Mouse (Mus musculus) T-helper 2 cell (primary cell): ENCODE measurements around the gene Fmo4.
"Not testable (repeated sequence)": the region's sequence is repeated elsewhere in the genome, so short reads cannot be mapped to it uniquely, and the experiment has no call there.

Experiments
- in situ Hi-C: fragments of 300-600 bp; cut with MboI, MseI; formaldehyde crosslinking; loops from one replicate; pipeline ENCODE4 v1.15.1; 2025; ENCODE audit warnings: high pct_unique_total_duplicates

Gene Fmo4

DNA sequence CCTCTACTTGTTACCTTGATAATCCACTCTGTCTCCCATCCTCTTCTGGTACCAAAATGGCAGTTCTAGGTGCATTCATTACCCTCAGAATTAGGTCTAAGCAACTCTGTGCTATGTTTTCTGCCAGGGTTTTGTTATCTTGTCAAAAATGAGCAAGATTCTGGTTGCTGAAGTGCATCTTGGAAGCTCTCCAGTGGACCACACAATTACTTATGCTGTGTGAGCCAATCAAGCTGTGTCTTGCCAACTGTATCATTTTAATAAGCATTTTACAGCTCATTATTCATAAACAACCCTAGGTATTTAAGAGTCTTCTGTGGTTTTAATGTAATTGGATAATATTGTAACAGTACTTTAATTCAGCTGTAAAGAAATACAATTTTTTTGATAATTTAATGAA is 17.3 kb downstream of the Fmo4 start:
- in situ Hi-C loops: no loop called here

DNA sequence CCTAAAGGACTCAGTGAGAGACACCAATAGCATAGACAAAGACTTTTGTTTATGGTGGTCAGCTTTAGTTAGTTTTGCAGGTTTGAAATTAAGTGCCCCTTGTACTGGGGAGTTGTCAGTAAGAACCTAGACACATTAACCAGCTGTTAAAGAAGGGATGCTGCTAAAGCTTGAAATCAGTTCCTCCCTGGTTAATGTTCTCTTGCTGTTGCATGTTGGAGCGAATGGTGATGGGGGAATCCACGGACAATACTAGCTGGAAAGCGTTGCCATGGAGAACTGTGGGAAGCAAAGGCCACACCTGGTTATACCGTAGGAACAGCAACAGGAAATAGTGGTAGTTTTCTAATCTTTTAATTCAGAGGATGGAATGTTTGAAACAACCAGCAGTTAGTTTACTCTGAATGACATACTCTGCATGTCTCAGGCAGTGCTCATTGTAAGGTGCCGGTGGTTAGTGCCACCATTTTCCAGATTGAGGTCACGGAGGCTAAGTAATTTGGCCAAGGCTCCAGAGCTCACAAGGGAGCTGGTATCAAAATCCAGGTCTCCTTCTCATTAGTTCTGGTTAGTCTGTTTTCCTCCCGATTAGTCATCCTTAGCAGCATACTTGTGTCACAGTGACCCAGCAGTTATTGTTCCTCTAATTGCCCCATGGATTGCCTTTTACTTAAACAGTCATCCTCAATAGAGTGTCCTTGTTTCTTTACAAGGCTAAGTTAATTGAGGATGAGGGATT is 21.3 kb downstream of the Fmo4 start:
- in situ Hi-C loops: loop anchor here (5.0 kb wide), 1 partner anchor 35 kb away; no protein-coding TSS in a partner anchor

DNA sequence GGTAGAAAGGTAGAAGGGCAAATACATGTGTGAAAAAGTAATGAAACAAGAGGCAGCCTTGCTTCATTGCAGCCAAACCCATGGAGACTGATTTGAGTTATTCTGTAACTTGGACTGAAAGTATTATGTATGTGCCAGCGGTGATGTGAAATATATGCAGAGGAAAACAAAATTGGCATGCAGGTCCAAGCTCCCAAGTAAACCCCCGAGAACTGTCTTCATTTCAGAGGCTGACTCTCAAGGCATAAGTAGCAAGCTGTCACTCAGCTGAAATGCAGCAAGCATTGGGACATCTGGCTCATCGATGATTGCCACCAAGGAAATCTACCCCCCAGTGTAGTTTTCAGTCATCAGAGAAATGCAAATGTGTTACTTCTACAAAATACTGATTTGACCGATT is 28.6 kb downstream of the Fmo4 start:
- in situ Hi-C loops: no loop called here

DNA sequence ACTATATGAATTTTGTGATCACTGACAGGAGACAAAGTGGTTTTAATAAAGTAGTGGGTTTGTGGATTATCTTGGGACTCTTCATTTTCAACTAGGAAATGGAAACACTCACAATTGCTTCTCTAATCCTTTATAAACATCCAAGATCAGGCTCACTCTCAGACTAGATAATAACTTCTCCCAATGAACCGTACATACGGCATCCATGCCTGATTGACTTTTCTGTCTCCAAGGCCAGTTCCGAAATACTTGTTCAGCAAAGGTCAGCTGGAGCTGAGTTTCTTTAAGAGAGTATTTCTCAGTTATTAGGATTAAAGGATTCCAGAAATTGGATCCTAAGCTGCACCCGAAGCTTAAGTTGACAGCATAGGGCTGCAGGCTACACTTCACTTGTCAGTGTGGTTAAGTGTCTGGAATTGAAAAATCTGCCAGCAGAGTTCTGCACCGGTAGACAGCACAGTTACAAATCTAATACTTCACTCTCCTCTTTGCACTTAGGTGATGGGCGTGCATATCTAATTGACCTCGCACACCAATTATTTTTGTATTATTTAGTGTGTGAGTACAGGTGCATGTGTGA is 30.0 kb downstream of the Fmo4 start:
- in situ Hi-C loops: no loop called here

DNA sequence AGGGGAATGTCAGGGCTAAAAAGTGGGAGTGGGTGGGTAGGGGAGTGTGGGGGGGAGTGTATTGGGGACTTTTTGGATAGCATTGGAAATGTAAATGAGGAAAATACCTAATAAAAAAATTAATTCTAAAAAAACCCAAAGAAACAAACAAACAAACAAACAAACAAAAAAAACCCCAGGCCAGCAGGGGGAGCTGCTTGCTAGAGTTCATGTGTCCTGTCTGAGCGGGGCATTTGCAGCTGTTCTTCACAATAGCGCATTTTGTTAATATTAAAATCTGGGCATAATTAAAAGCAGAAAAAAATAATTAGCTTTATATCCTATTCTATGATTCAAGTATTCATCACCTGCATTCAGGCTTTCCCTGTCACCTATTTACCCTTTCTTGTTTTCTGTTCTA is 32.7 kb downstream of the Fmo4 start:
- in situ Hi-C loops: not testable (repeated sequence)

DNA sequence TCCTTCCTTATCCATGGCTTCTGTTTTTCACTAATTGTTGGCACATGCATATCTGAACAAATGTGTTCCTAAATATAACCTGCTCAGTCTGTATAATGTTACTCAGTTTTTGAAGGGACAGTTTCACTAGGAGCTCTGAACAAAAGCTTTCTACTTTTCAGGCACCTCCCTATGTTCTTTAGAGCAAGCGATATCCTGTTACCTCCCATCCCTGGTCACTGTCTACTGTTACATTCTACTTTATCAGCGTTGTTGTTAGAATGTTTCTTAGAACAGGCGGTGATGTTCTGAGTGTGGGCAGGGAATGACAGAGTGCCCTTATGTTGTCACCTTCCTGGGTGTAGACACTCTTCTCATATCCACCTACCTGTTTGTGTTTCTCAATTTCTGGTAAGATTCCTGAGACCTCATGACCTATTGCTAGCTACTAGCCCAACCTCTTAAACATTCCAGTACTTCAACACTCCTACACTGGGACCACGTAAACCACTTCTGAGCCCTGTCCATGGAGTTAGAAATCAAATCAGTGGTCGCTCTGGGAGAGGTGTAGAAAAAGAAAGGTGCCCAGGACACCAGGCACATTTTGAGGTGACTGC is 35.7 kb downstream of the Fmo4 start:
- in situ Hi-C loops: no loop called here

DNA sequence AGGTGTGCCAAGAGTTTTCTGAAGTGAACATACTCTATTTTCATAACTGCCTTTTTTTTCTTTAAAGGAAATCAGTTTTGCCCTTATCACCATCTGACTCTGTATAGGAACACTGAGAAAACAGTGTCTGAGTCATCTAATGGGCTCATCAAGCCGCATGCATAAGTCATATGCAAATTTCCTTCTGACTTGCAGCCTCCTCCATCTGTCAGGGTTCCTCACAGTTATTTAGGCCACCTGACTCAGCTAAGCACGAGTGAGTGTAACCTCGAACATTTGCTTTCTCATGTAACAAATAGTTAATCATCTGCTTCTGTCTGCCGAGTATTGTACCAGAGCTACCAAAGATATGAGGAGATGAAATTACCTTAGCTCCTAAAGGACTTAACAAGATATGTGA is 40.1 kb downstream of the Fmo4 start:
- in situ Hi-C loops: loop anchor here (25.0 kb wide), 1 partner anchor 614 kb away; no protein-coding TSS in a partner anchor

DNA sequence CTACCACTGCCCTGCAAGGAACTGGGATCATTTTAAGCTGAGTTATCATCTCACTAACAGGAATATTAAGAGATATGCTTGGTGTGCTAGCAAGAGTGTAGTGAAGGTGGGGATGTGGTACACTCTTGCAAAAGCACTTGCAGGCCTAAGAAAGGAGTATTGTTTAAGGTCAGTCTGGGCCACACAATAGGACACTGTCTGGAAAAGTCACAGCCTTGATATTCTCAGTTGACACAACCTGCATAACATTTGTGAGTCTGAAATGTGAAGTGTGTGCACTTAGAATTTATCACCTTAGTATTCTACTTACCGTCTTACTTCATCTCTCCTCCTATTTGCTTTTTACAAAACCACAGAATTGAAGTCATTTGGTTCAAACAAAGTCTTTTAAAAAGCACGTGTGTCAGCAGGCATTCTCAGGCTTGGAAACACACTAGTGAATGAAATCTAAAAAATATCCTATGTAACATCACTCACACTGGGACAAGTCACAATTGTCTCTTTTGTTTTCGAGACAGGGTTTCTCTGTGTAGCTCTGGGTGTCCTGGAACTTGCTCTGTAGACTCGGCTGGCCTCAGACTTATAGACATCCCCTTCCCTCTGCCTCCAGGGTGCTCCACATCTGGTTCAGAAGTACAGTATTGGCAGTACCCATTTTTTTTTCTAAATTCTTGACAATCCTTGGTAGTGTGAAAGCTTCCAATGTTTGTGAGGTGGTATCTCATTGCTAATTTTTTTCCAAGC is 42.0 kb downstream of the Fmo4 start:
- in situ Hi-C loops: loop anchor here (25.0 kb wide), 1 partner anchor 616 kb away; no protein-coding TSS in a partner anchor

DNA sequence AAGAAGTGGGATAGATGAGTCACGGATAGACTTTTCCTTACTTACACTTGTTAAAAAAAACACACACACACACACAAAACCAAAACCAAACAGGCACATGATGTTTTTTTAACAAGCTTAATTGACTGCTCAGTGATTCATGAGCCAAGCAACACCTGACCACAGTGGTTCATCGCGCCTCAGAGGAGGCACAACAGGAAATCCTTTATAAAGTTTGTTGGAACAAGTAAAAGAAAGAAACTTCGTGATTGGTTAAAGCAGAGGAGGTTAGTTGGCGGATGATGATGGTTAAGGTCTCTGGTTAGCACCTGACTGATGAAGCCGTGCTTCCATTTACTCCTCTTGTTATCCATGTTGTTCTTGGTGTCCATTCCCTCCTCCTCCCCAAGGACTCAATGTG is 61.8 kb downstream of the Fmo4 start:
- in situ Hi-C loops: loop anchor here (25.0 kb wide), 1 partner anchor 635 kb away; no protein-coding TSS in a partner anchor

DNA sequence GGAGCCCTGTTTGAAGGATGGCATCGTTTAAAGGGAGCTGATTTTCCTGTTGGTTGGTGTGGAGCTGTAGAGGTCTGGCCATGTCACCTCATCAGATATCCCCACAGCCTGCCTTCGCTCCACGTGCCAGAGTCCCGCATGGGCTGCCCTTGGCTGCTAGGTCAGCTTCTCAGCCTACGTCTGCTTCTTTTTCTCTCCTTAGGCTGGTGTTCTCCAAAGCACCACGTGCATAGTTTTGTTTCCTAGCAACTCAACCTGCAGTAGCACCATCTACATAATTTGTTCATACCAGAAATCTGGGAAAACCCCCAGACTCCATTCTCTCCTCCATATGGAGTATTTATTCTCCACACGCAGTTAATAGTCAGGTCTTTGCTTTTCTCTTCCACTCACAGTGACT is 64.2 kb downstream of the Fmo4 start:
- in situ Hi-C loops: loop anchor here (25.0 kb wide), 1 partner anchor 638 kb away; no protein-coding TSS in a partner anchor

DNA sequence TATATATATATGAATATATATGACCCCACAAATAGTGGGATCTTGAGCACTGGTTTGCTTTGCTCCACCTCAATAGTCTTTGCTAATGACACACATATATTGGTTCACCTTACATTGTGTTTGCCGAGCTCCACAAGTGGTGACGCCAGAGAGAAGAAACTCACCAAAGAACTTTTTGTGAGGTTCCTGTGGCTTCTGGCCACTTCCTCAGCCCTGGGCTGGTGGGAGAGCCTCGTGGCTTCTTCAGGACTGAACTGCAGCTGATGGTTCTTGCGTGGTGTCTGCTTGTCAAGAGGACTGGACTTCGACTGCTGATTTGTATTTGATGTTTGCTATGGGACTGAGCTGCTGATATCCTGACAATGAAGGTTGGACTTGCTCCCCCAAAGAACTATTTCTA is 65.0 kb downstream of the Fmo4 start:
- in situ Hi-C loops: no loop called here
